Mouse (Mus musculus) neural tube, embryonic 12.5 days (tissue): ENCODE measurements around the gene Tfg. TPM values are rescaled to one million over a fixed set of nuclear protein-coding genes. Genes with fewer than 3 reads are reported as not detected.
A peak's percentile ranks its signal among the peaks of the same experiment; 100 is the strongest.

Source experiments
- ATAC-seq: fragments of 200-750 bp; cut with Nextera tagmentation; 2 replicates; pipeline ENCODE4 v1.8.0; 2017; ENCODE audit warnings: low read depth, mild to moderate bottlenecking, moderate TSS enrichment, moderate library complexity; ENCODE audit not compliant: low FRiP score
- H3K27ac ChIP-seq: fragments of 300-500 bp; sonication (generic); 2 replicates; pipeline ENCODE4 v1.5.1; 2016
- H3K27me3 ChIP-seq: fragments of 300-500 bp; sonication (generic); replicated peaks from 2 replicates; pipeline ENCODE4 v1.6.1; 2016; ENCODE audit warnings: mild to moderate bottlenecking
- H3K36me3 ChIP-seq: fragments of 300-500 bp; sonication (generic); 2 replicates; pipeline ENCODE4 v1.6.1; 2016; ENCODE audit warnings: mild to moderate bottlenecking
- H3K4me1 ChIP-seq: fragments of 300-500 bp; sonication (generic); 2 replicates; pipeline ENCODE4 v1.6.1; 2016
- H3K4me2 ChIP-seq: fragments of 300-500 bp; sonication (generic); replicated peaks from 2 replicates; pipeline ENCODE4 v1.6.1; 2016; ENCODE audit warnings: mild to moderate bottlenecking
- H3K4me3 ChIP-seq: fragments of 300-500 bp; sonication (generic); 2 replicates; pipeline ENCODE4 v1.5.1; 2016
- H3K9ac ChIP-seq: fragments of 300-500 bp; sonication (generic); 2 replicates; pipeline ENCODE4 v1.6.1; 2016; ENCODE audit warnings: mild to moderate bottlenecking
- H3K9me3 ChIP-seq: fragments of 300-500 bp; sonication (generic); 2 replicates; pipeline ENCODE4 v1.6.1; 2016; ENCODE audit warnings: mild to moderate bottlenecking
- WGBS: fragments of 180-500 bp; shearing (Covaris S2); methylation state at CpG from one replicate; pipeline ENCODE4 v1.1.7; 2016; 5-methylcytosine and 5-hydroxymethylcytosine counted together
- polyA plus RNA-seq: library from polyadenylated mRNA; unstranded; fragments of >200 nt; fragmentation: Nextera tagmentation; extraction: Ambion mirVana; gene quantifications from 2 replicates; pipeline ENCODE4 v1.2.1, GENCODE M21; 2016

Gene Tfg
- 153 and 172 TPM in 2 replicates for polyA plus RNA-seq

DNA sequence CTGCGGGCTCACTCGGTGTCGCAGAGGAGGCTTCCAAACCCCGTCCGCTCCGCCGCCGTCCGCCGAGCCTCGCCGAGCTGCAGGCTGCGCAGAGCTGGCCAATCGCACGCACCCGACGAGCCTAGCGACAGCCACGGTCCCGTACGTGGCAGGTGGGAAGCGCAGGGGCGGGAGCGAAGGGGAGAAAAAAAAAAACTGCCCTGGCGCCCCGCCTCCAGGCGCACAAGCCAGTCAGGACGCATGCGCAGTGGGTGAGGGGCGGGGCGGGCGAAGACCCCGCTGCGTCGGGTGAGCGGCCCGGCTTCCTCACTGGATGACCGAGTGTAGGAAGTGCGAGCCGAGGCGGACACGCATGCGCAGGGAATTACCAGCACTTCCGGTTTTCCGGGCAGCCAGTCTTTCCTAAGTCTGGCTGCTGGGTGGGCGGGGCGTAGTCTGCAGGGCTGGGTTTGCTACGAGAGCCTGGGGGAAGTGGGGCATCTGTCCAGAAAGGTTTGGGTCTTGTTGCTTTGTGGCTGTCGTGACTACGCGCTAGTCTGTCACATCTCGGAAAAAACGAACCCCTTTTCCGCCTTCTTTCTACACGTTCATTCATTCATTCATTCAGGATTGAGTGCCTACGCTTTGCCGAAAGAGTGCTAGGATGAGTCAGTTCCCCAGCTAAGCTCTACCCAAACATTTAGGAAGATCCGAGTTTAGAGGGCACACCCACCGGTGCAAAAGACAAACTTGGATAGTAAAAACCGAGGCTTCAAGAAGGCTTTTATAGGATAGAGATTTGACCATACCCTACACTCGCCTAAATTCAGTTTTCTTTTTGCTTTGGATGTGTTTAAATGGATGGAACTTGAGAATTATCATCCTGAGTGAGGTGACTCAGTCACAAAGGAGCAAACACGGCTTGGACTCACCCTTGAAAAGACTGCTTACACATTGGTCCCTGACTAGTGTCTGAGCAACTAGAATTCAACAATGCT is at the start of gene Tfg:
Gene Tfg (minus strand): TSS at position 227 of the 977 bp plus-strand sequence.
- Histone ChIP-seq H3K36me3 (0 out of 2 replicates have a peak, but pooled peaks cover 1% of the 10 kb centered on the region), H3K27ac (peak within 1 kb of the TSS; percentile 96), H3K27me3 (no peaks in the 10 kb centered on the region), H3K9ac (peak within 1 kb of the TSS; percentile 87), H3K9me3 (no peaks in the 10 kb centered on the region), H3K4me3 (peak within 1 kb of the TSS; percentile 80), H3K4me1 (peaks cover 13% of the 10 kb centered on the region), H3K4me2 (peak within 1 kb of the TSS; percentile 77)
- ATAC-seq = peak; percentile 98
- WGBS = under 1% methylated on average over 62 of the region's 62 CpGs

DNA sequence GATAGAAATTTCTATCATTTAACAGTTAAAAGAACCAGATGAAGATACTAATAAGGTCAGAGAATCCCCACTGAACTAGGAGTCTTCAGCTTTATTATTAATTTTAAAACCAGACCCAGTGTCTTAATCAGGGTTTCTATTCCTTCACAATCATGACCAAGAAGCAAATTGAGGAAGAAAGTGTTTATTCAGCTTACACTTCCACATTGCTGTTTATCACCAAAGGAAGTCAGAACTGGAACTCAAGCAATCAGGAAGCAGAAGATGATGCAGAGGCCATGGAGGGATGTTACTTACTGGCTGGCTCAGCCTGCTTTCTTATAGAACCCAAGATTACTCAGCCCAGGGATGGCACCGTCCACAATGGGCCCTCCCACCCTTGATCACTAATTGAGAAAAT is 11.8 kb upstream of the Tfg start:
- no peak for ATAC-seq
- WGBS = 38% methylated on average over 1 of the region's 1 CpGs

DNA sequence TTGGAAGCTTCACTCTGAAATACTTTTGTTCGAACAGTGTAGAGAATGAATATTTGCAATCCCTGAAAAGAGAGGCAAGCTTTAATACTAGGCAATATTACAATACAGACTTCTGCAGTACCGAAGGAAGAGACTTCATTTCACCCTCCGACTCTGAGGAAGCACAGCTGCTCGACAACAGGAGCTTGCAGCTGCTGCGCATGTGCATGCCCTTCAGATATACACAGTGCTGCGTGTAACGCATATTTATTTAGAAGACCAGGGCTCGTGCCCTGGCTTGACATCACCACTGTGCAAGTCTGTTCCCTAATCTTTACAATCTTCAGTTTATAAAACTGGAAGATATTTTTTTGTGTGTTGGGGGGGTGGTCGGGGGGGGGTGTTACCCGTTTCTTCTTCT is 7.7 kb upstream of the Tfg start:
- ATAC-seq = no peak
- Histone ChIP-seq H3K9me3 (no peaks in the 10 kb centered on the region), H3K27me3 (no peaks in the 10 kb centered on the region), H3K4me3 (no peak overlapping the region), H3K4me1 (no peaks in the 10 kb centered on the region), H3K4me2 (no peak overlapping the region), H3K9ac (no peak overlapping the region), H3K27ac (no peak overlapping the region), H3K36me3 (no peaks in the 10 kb centered on the region)
- WGBS = 81% methylated on average over 10 of the region's 10 CpGs

More for the DNA sequence above, 11.8 kb upstream of the Tfg start:
- no peaks in the 10 kb centered on the region for H3K36me3 ChIP-seq
- H3K27ac ChIP-seq = no peak overlapping the region
- no peaks in the 10 kb centered on the region for H3K9me3 ChIP-seq
- H3K4me1 ChIP-seq = no peaks in the 10 kb centered on the region
- H3K27me3 ChIP-seq = no peaks in the 10 kb centered on the region
- no peak overlapping the region for H3K4me2 ChIP-seq
- H3K9ac ChIP-seq = no peak overlapping the region
- H3K4me3 ChIP-seq = no peak overlapping the region

DNA sequence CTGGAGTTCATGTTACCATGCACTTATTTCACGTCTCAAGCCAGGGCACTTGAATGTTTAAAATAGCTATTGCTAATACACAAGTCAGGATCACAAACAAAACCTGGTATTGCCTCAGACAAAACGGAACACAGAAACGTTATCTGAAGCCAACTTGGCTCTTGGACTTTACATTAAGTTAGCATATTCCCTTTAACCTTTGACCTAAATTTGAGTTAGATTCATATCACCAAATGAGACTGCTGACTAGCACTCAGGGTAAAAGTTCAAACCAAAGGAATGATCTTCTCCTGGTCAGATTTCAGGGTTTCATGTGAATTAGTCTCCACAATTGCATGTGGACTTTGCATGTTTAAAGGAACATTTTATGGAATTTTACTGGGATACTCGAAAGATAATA is 5.1 kb upstream of the Tfg start:
- H3K27me3 ChIP-seq = no peaks in the 10 kb centered on the region
- ATAC-seq = no peak
- 78% methylated on average over 4 of the region's 4 CpGs for WGBS
- no peaks in the 10 kb centered on the region for H3K36me3 ChIP-seq
- no peaks in the 10 kb centered on the region; the same call in 1 of the 2 replicates for H3K4me1 ChIP-seq
- H3K9me3 ChIP-seq = no peaks in the 10 kb centered on the region
- H3K4me2 ChIP-seq = no peak overlapping the region
- no peak overlapping the region for H3K4me3 ChIP-seq
- no peak overlapping the region for H3K9ac ChIP-seq
- no peak overlapping the region for H3K27ac ChIP-seq

DNA sequence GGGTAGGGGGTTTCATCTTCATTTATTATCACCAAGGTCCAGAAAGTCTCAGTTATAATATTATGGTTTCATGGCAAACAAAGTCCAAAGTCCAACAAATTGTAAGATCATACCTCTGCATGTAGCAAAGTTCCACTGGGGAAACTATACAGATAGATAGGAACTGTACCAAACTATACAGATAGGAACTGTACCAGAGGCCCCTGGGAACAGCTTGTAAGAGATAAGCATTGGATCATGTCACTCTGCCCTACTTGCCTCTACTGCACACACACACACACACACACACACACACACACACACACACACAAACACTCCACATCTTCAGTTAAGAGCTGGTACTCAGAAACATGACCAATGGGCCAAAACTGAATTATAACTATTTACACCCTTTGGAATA is 1.8 kb upstream of the Tfg start:
- Histone ChIP-seq H3K9me3 (no peaks in the 10 kb centered on the region), H3K4me1 (peaks cover 13% of the 10 kb centered on the region), H3K4me3 (no peak overlapping the region), H3K4me2 (no peak overlapping the region), H3K27ac (no peak overlapping the region), H3K27me3 (no peaks in the 10 kb centered on the region), H3K36me3 (no peaks in the 10 kb centered on the region), H3K9ac (no peak overlapping the region)
- no peak for ATAC-seq

DNA sequence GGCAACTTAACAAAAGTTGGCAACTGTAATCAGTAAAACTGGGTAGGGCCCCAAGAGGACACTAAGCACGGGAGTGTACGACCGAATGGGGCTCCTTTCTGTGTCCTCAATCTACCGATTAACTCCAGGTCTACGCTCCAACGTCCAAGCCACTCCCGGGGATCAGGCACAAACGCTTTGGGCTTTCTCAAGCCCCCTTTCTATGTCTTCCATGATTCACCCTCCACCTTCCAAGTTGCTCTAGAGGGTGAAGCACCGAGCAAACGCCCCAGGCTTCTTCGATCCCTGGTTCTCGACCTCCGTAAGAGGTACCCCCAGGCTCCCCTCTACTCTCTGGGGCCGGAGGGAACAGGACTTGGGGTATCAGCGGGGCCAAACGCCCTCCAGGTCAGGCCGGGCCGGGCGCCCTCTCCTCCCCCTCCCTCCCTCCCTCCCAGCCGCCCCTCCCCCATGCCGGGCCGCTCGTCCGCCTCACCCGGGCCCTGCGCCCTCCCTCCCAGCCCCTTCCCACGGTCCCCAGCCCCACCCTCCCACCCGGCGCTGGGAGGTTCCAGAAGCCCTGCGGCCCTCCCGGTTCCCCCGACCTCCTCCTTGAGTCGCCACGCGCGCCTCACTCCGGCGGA is 582 bp downstream of the Tfg start:
- Histone ChIP-seq H3K27ac (peak overlapping the region; percentile 96), H3K9me3 (no peaks in the 10 kb centered on the region), H3K36me3 (peaks cover 8% of the 10 kb centered on the region), H3K4me1 (peaks cover 13% of the 10 kb centered on the region), H3K4me2 (peak overlapping the region; percentile 77), H3K9ac (peak overlapping the region; percentile 87), H3K27me3 (no peaks in the 10 kb centered on the region), H3K4me3 (peak overlapping the region; percentile 80)
- WGBS = under 1% methylated on average over 29 of the region's 38 CpGs
- peak; percentile 82 for ATAC-seq

DNA sequence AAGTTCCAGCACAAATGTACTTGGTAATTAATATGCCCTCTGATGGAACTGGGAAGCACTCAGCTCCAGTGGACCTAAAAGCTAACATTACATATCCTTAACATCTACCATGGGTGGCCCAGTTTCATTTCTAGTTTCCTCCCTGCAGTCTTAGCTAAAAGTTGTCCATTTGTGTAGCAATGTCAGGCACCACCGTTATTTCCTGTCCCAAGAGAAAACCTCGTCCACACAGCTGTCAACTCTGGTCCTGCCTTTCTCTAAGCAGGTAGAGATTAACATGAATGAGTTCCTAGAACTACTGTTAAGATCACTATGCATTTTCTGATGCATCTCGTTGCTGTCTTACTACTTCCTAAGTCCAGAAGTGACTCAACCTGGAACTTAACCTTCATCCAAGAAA is 1.6 kb downstream of the Tfg start:
- no peak overlapping the region; the same call in 1 of the 2 replicates for H3K4me3 ChIP-seq
- no peak for ATAC-seq
- no peaks in the 10 kb centered on the region for H3K27me3 ChIP-seq
- H3K4me1 ChIP-seq = peaks cover 13% of the 10 kb centered on the region
- peak overlapping the region; percentile 77 for H3K4me2 ChIP-seq
- H3K9me3 ChIP-seq = no peaks in the 10 kb centered on the region
- peaks cover 19% of the 10 kb centered on the region for H3K36me3 ChIP-seq
- WGBS = 79% methylated on average over 3 of the region's 3 CpGs
- no peak overlapping the region for H3K9ac ChIP-seq
- H3K27ac ChIP-seq = no peak overlapping the region

DNA sequence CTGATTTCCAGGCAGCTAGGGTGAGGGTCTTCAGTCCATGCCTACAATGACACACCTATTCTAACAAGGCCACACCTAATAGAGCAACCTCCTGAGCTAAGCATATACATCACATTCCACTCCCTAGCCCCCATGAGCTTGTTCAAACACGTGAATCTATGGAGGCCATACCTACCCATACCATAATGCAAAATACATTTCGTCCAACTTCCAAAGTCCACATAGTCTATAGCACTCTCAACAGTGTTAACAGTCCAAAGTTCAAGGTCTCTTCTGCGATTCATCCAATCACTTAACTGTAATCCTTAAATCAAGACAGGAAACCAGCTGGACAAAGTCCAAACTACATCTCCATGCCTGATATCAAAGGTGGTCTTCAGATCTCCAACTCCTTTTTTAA is 7.2 kb downstream of the Tfg start:
- no peak for ATAC-seq
- Histone ChIP-seq H3K27ac (no peak overlapping the region), H3K36me3 (peaks cover 53% of the 10 kb centered on the region), H3K4me1 (no peaks in the 10 kb centered on the region), H3K4me2 (no peak overlapping the region), H3K4me3 (no peak overlapping the region), H3K9me3 (no peaks in the 10 kb centered on the region), H3K27me3 (no peaks in the 10 kb centered on the region), H3K9ac (no peak overlapping the region)
- 93% methylated on average over 3 of the region's 3 CpGs for WGBS

DNA sequence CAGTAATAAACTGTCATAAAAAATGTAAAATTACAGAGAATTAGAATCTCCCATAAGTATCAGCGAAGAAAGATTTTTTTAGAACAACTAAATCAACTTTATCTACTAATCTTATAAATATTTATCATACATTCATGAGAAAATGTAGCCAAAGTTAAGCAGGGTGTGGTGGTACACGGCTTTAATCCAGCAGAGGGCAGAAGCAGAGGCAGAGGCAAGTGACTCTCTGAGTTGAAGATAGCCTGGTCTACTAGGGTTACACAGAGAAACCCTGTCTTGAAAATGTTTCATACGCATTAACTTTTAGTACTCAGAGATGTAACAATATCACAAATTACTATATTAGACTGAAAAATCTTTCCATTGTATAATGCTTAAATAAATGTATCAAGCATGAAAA is 11.5 kb downstream of the Tfg start:
- Histone ChIP-seq H3K4me3 (no peak overlapping the region), H3K4me1 (no peaks in the 10 kb centered on the region), H3K9ac (no peak overlapping the region), H3K4me2 (no peak overlapping the region), H3K36me3 (peaks cover 50% of the 10 kb centered on the region), H3K27ac (no peak overlapping the region), H3K9me3 (no peaks in the 10 kb centered on the region), H3K27me3 (no peaks in the 10 kb centered on the region)
- ATAC-seq = no peak
- 93% methylated on average over 3 of the region's 3 CpGs for WGBS

DNA sequence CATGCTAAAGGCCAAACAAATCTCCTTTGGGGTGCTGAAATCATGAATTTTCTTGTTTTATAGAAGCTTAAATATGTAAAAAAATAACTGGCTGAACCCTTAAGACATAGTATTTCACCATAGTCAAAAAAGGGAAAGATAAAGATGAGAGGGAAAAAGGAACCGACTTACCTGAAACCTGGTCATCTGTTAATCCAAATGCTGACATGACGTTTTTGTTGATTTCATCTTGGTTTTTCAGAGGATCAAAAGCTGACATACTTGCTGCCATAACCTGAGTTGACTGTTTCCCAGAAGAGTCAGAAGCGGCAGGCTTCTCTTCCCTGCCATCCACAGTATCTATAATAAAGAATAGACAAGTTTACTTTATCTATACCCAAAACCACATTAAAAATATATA is 16.4 kb downstream of the Tfg start:
- H3K27ac ChIP-seq = no peak overlapping the region
- H3K9ac ChIP-seq = no peak overlapping the region
- 93% methylated on average over 3 of the region's 3 CpGs for WGBS
- no peak for ATAC-seq
- H3K4me1 ChIP-seq = no peaks in the 10 kb centered on the region
- H3K36me3 ChIP-seq = peaks cover 28% of the 10 kb centered on the region
- H3K9me3 ChIP-seq = no peaks in the 10 kb centered on the region
- no peak overlapping the region for H3K4me2 ChIP-seq
- no peaks in the 10 kb centered on the region for H3K27me3 ChIP-seq
- H3K4me3 ChIP-seq = no peak overlapping the region

DNA sequence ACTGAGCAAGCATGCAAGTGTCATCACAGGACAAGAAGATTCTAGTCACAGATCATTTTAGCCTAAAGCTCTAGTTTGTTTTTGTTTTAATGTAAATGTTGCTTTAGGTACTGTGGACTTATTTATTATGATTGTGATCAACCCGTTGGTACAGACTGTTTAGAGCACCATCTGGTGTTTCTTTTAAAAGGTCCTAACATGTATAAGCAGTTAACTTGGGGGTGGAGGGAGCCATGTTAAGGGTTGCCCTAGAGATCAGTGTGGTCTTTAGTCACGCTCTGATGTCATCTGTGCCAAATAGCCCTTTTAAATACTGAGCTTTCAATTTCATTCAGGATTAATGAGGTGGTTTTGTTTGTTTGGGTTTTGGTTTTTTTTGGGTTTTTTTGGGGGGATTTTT is 20.8 kb downstream of the Tfg start:
- WGBS = 35% methylated on average over 2 of the region's 2 CpGs

DNA sequence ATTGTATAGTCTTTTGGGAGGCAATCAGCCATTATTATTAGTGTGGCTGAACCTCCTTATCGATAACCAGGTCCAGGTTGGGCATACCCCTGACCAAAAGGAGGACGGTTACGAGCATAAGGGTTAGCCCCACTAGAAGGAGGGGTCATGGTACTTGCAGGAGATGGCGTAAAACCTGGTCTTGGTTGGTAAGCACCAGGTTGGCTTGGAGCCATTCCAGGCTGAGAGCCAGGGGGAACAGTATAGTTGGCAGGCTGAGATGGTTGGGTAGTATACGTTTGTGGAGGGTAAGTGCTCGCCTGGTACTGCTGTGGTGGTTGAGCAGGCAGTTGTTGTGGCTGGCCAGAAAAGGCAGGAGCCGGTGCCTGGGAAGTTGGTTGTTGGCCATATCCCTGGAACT is 26.5 kb downstream of the Tfg start:
- no peak for ATAC-seq
- Histone ChIP-seq H3K9ac (no peak overlapping the region), H3K27me3 (no peaks in the 10 kb centered on the region), H3K4me2 (no peak overlapping the region), H3K9me3 (no peaks in the 10 kb centered on the region), H3K4me1 (no peaks in the 10 kb centered on the region), H3K4me3 (no peak overlapping the region), H3K36me3 (peaks cover 41% of the 10 kb centered on the region), H3K27ac (no peak overlapping the region)
- WGBS = 90% methylated on average over 7 of the region's 7 CpGs

More for the DNA sequence above, 20.8 kb downstream of the Tfg start:
- H3K27ac ChIP-seq = no peak overlapping the region
- ATAC-seq = peak; percentile 50; the same call in 1 of the 2 replicates
- peaks cover 31% of the 10 kb centered on the region for H3K36me3 ChIP-seq
- H3K4me3 ChIP-seq = no peak overlapping the region
- H3K27me3 ChIP-seq = no peaks in the 10 kb centered on the region
- H3K9me3 ChIP-seq = no peaks in the 10 kb centered on the region
- no peaks in the 10 kb centered on the region for H3K4me1 ChIP-seq
- H3K4me2 ChIP-seq = no peak overlapping the region
- no peak overlapping the region for H3K9ac ChIP-seq
